Comparison of ENCODE assay signal across 7 mouse cellular contexts in genomic region chr3:118429825-118430630, GRCm38 (mm10).
DNase-seq lines count a peak whose midpoint lies in the region; ATAC-seq and TF ChIP-seq lines count a peak whose summit lies in the region.

No protein-coding gene starts in this region.

- H3K4me3 ChIP-seq in lung, embryonic 16.5 days (ENCODE audit: low read length), result peak overlapping the region; percentile 24
- H3K4me3 ChIP-seq in lung, adult 2 months (replicated peaks; ENCODE audit: extremely low read depth, low read depth, low read length), result no peak overlapping the region
- peak overlapping the region; percentile 63 for H3K4me3 ChIP-seq in hindbrain, embryonic 15.5 days
- H3K4me3 ChIP-seq in liver, embryonic 12.5 days, result no peak overlapping the region
- H3K4me3 ChIP-seq in stomach, embryonic 16.5 days (replicated peaks; ENCODE audit: low read length), result peak overlapping the region; percentile 41

- H3K27ac ChIP-seq in lung, embryonic 16.5 days (ENCODE audit: low read length), result no peak overlapping the region
- peak overlapping the region; percentile 93 for H3K27ac ChIP-seq in hindbrain, embryonic 15.5 days (replicated peaks)
- no peak overlapping the region for H3K27ac ChIP-seq in liver, embryonic 12.5 days
- H3K27ac ChIP-seq in stomach, embryonic 16.5 days (ENCODE audit: low read length), result no peak overlapping the region

- H3K36me3 ChIP-seq in lung, embryonic 16.5 days (ENCODE audit: control insufficient read depth, insufficient read depth, low read length), result no peaks in the 10 kb centered on the region
- no peaks in the 10 kb centered on the region for H3K36me3 ChIP-seq in hindbrain, embryonic 15.5 days
- H3K36me3 ChIP-seq in liver, embryonic 12.5 days, result no peaks in the 10 kb centered on the region
- H3K36me3 ChIP-seq in stomach, embryonic 16.5 days (ENCODE audit: control insufficient read depth, insufficient read depth, low read length), result no peaks in the 10 kb centered on the region

- DNase-seq in lung, adult 2 months, result no peak
- peak; percentile 71 for DNase-seq in embryo, embryonic 11 days

- H3K4me2 ChIP-seq in lung, embryonic 16.5 days (ENCODE audit: low read depth, low read length), result peak overlapping the region; percentile 44
- H3K4me2 ChIP-seq in hindbrain, embryonic 15.5 days, result peak overlapping the region; percentile 97
- H3K4me2 ChIP-seq in liver, embryonic 12.5 days, result 0 out of 2 replicates have a peak overlapping the region, but pooled peaks have one; percentile 13
- H3K4me2 ChIP-seq in stomach, embryonic 16.5 days (ENCODE audit: low read depth, low read length), result peak overlapping the region; percentile 58

- TF ChIP-seq CTCF in lung, adult 2 months (IDR thresholded peaks at IDR 0.05; ENCODE audit: insufficient read depth, low read length), result no peak

- no peak for ATAC-seq in lung, embryonic 16.5 days (ENCODE audit: low read depth)
- ATAC-seq in hindbrain, embryonic 15.5 days (ENCODE audit: low FRiP score, low read depth), result peak; percentile 66
- ATAC-seq in liver, embryonic 12.5 days, result no peak
- ATAC-seq in stomach, embryonic 16.5 days (ENCODE audit: insufficient read depth, low FRiP score), result no peak
- no peak for ATAC-seq in inflammation-experienced regulatory T-cells, adult 6 months

- no peak overlapping the region for H3K9ac ChIP-seq in lung, embryonic 16.5 days (ENCODE audit: low read length)
- peak overlapping the region; percentile 73 for H3K9ac ChIP-seq in hindbrain, embryonic 15.5 days
- H3K9ac ChIP-seq in liver, embryonic 12.5 days, result no peak overlapping the region
- peak overlapping the region; percentile 26; the same call in 1 of the 2 replicates for H3K9ac ChIP-seq in stomach, embryonic 16.5 days (ENCODE audit: low read length)

- TF ChIP-seq POLR2A in lung, adult 2 months (IDR thresholded peaks at IDR 0.05; ENCODE audit: borderline replicate concordance, extremely low read depth, low read depth, low read length), result no peak

- peaks cover 12% of the 10 kb centered on the region for H3K4me1 ChIP-seq in lung, embryonic 16.5 days (replicated peaks; ENCODE audit: control insufficient read depth, insufficient read depth, low read length)
- H3K4me1 ChIP-seq in lung, adult 2 months (ENCODE audit: control insufficient read depth, insufficient read depth, low read length), result no peaks in the 10 kb centered on the region
- peaks cover 20% of the 10 kb centered on the region for H3K4me1 ChIP-seq in hindbrain, embryonic 15.5 days (replicated peaks)
- no peaks in the 10 kb centered on the region for H3K4me1 ChIP-seq in liver, embryonic 12.5 days
- peaks cover 17% of the 10 kb centered on the region for H3K4me1 ChIP-seq in stomach, embryonic 16.5 days (ENCODE audit: control insufficient read depth, insufficient read depth, low read length)

- peaks cover 38% of the 10 kb centered on the region for H3K27me3 ChIP-seq in lung, embryonic 16.5 days (ENCODE audit: control insufficient read depth, insufficient read depth, low read depth, low read length)
- 0 out of 2 replicates have a peak, but pooled peaks cover 11% of the 10 kb centered on the region for H3K27me3 ChIP-seq in hindbrain, embryonic 15.5 days
- peaks cover 50% of the 10 kb centered on the region for H3K27me3 ChIP-seq in liver, embryonic 12.5 days (replicated peaks)
- peaks cover 34% of the 10 kb centered on the region for H3K27me3 ChIP-seq in stomach, embryonic 16.5 days (ENCODE audit: control insufficient read depth, insufficient read depth, low read length)

- 8% methylated on average over 29 of the region's 29 CpGs for WGBS in lung, embryonic 16.5 days
- 11% methylated on average over 29 of the region's 29 CpGs for WGBS in lung, adult 2 months
- 4% methylated on average over 29 of the region's 29 CpGs for WGBS in hindbrain, embryonic 15.5 days
- WGBS in liver, embryonic 12.5 days (ENCODE audit: insufficient replicate concordance), result 12% methylated on average over 29 of the region's 29 CpGs
- 10% methylated on average over 29 of the region's 29 CpGs for WGBS in stomach, embryonic 16.5 days

- no peaks in the 10 kb centered on the region for H3K9me3 ChIP-seq in lung, embryonic 16.5 days (ENCODE audit: control insufficient read depth, low read length)
- no peaks in the 10 kb centered on the region for H3K9me3 ChIP-seq in hindbrain, embryonic 15.5 days
- no peaks in the 10 kb centered on the region for H3K9me3 ChIP-seq in liver, embryonic 12.5 days (replicated peaks)
- no peaks in the 10 kb centered on the region for H3K9me3 ChIP-seq in stomach, embryonic 16.5 days (replicated peaks; ENCODE audit: control insufficient read depth, low read length)

Comparison
In these comparisons a context has a peak if more than half of its experiments do, and no peak if none do; other contexts are left out.
1. H3K4me3 ChIP-seq: peak in lung, embryonic 16.5 days (single experiment), hindbrain, embryonic 15.5 days (single experiment) and stomach, embryonic 16.5 days (single experiment); none in lung, adult 2 months (single experiment) and liver, embryonic 12.5 days (single experiment).
2. H3K4me2 ChIP-seq: peak in every context shown above with its lines; median percentile 97 in hindbrain, embryonic 15.5 days; 58 in stomach, embryonic 16.5 days; 44 in lung, embryonic 16.5 days; 13 in liver, embryonic 12.5 days.
3. H3K9ac ChIP-seq: peak in hindbrain, embryonic 15.5 days (single experiment) and stomach, embryonic 16.5 days (single experiment); none in lung, embryonic 16.5 days (single experiment) and liver, embryonic 12.5 days (single experiment).